Mouse (Mus musculus) heart, postnatal 4 days (tissue): ENCODE data around the gene F11r. TPM values are rescaled to one million over a fixed set of nuclear protein-coding genes. Genes with fewer than 3 reads are reported as not detected.
"Not testable (repeated sequence)": the region's sequence is repeated elsewhere in the genome, so short reads cannot be mapped to it uniquely, and the experiment has no call there.

Experiments
- DNase-seq: peaks from one replicate; pipeline ENCODE4 v3.0.0; 2021
- total RNA-seq, 2 experiments: library from RNA; stranded (reverse); gene quantifications; 2 replicates each; pipeline ENCODE4 v1.2.3; 2021

The F11r gene
- total RNA-seq, 2 experiments from 2014 or later: 57.1 to 58.1 TPM

DNA sequence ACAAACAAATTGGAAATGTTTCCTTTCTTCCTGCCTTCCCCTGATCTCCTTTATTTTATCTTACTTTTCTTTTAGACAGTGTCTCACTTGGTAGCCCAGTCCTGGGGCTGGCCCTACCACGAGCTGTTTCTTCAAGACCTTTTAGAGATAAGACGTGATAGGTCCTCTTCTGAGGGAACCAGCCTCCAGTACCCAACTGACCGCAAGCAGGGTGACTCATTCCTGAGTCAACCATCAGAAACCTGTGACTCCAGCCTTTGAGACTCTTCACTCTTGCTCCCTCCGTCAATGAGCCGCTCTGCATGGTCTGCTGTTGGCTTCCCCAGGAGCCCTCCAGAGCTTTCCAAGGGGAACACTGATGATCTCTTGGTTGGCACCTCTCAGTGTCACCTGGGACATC, 33.6 kb downstream of the F11r start:
- no peak for DNase-seq

DNA sequence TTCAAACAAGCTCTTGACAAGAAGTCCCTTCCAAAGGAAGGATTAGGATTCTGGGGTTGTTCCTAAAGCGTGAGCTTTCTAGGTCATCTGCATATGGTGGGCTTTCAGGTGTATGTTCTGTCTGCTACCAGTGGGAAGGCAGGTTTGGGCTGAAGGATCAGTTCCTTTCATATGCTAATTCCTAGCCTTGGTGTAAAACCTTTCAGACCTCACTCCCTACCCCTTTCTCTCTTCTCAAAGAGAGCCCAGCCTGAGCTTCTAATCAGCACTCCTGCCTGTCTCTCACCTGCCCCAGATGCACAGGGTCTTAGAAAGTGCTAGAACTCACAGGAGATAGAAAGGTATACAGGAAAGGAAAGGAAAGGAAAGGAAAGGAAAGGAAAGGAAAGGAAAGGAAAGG, 34.1 kb downstream of the F11r start:
- DNase-seq: no peak

DNA sequence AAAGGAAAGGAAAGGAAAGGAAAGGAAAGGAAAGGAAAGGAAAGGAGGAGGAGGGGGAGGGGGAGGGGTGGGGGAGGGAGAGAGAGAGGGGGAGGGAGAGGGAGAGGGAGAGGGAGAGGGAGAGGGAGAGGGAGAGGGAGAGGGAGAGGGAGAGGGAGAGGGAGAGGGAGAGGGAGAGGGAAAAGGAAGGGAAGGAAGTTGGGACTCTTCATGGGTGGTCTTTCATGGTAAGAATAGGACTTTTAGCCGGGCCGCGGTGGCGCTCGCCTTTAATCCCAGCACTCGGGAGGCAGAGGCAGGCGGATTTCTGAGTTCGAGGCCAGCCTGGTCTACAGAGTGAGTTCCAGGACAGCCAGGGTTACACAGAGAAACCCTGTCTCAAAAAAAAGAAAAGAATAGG, 34.6 kb downstream of the F11r start:
- DNase-seq: not testable (repeated sequence)

DNA sequence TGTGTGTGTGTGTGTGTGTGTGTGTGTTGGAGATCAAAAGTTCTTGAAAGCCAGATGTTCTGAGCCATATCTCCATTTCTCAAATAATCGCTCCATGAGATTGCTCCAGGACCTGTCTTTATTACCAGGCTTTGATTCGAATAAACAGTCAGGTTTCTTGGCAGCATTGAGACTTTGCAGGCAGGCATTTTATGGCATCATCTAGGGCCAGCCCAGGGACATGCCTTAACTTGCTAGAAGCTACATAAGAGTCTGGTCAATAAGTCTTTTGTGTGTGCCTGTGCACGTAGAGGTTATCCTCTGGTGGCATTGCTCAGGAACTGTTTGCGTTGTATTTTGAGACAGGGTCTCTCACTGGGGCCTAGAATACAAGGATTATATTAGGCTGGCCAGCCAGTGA, 36.2 kb downstream of the F11r start:
- DNase-seq: no peak

DNA sequence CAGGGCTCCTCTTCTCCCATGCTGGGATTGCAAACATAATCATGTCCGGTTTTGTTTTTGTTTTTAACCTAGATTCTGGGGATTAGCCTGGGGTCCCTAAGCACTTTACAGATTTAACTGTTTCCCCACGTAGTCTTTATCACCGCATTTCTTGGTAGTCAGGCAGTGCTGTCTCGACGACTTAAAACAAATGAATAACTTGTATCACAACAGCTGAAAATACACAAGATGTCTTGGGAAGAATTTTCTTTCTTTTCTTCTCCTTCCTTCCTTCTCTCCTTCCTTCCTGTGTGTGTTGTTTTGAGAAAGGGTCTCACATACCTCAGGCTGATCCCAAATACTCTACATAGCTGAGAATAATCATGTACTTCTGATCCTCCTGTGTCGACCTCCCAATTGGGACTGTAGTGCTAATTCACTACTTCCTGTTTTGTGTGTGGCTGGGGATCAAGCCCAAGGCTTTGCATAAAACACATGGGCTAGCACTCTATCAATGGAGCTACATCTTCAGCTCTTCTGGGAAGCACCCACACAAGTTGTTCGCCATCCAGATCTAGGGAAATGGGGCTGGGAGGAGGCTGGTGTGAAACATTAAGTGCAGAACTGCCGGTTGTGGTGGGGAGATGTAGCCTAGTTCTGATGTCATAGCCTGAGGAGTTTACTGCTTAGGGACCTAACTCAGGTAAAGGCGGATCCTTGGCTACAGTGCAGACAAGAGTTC, 36.7 kb downstream of the F11r start:
- DNase-seq: no peak

DNA sequence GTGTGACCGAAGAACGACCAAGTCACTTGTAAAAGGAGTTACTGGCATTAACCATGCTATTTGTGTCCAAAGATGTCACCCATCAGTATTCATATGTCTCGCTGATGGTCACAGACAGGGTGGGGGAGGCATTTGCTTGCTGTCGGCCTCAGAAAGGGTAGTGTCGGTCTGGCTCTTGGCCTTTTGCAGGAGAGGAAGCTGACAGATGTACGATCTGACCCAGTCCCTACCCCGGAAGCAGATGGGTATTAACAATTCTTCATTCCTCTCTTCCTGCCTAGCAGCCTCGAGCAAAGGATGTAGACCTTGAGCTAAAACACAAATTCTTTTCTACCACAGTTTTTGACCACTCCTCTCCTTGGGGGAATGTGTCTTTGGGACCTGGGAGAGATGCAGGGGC, 39.8 kb downstream of the F11r start:
- no peak for DNase-seq

DNA sequence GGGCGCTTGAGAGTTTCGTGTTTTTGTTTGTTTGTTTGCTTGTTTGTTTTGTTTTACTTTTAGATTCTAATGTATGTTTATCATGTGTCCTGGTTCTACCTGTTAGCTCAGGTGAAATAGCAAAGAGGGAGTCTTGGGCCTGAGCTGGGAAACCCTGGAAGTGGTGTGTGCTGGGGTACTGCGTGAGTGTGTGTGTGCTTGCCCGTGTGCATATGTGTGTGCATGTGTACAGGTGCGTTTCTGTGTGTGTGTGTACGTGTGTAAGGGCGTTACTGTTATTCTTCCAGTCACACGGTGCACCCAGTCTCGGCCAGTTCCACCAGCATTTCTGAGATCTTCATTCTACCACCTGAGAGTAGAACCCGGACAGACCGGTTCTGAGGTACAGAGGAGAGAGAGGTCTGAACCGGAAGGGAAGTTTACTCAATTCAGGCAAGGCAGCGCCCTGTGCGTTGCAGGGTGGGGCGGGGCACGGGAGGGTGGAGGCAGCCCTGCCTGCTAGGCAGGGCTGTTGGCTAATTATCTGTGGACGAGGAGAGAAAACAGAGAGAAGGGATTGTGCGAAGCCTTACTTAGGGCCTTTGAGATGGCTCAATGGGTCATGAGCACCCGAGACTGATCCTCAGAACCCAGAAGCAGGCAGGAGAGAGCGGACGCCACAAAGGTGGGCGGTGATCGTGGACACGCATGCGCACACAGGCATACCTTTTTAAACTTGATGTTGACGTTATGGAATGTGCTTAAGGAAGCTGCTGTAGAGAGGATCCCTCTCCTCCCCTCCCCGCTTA, 40.6 kb downstream of the F11r start:
- peak; percentile 23 for DNase-seq

DNA sequence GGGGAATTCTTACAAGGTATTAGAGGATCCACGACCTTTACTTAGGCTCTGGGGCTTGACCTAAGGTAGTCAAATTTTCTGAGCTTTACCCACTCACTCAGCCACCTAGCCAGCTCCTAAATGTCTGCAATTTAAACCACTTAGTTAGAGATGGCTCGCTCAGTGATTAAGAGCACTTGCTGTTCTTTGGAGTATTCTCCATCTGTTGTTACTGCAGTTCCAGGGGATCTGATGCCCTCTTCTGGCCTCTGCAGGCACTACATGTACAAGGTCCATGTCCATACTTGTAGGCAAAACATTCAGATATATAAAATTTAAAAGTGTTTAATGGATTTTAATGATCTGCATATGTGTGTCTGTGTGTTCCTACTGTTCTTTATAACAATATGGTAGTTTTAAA, 41.6 kb downstream of the F11r start:
- DNase-seq: peak; percentile 81

DNA sequence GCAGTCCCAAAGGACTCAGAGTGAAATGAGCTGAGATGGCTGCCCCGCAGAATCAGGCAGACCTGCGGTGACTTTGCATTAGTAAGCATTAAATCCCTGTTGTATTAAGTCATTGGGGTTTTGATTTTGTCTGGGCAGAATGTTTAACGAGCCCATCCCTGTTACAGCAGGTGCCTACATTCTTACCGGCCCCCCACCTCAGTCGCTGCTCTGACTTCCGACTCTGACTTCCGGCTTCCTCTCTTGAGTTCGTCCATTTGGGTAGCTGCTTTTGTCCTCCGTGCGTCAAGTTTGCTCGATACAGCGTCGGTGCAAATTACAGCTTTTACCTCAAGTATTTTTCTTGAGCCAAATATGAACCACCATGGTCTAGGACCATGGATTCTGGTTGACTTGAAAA, 56.9 kb downstream of the F11r start:
- no peak for DNase-seq

DNA sequence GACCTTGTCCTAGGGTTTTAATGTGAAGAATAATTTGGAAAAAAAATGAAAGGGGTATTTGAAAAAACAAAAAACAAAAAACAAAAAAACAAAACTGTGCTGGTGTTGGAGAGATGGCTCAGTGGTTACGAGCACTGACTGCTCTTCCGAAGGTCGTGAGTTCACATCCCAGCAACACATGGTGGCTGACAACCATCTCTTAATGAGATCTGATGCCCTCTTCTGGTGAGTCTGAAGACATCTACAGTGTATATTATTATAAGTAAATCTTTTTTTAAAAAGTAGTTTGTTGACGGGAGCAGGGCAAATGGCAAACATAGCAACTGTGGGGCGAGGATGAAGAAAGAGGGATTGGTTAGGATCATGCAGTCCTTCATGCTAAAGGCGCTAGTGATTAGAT, 58.0 kb downstream of the F11r start:
- DNase-seq: no peak

DNA sequence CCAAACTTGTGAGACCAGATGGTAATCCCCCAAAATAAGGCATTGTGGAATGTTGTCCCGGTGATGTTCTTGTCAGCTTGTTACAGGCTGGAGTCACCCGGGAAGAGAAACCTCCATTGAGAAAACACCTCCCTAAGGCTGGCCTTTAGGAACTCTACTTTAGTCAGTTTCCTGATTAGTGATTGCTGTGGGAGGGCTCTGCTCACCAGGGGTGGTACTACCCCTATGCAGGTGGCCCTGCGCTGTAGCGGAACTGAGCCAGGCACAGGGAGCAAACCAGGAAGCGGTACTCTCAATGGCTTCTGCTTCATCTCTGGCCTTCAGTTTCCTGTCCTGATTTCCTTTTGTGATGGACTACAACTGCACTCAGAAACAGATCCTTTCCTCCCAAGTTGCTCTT, 62.5 kb downstream of the F11r start:
- DNase-seq: no peak

DNA sequence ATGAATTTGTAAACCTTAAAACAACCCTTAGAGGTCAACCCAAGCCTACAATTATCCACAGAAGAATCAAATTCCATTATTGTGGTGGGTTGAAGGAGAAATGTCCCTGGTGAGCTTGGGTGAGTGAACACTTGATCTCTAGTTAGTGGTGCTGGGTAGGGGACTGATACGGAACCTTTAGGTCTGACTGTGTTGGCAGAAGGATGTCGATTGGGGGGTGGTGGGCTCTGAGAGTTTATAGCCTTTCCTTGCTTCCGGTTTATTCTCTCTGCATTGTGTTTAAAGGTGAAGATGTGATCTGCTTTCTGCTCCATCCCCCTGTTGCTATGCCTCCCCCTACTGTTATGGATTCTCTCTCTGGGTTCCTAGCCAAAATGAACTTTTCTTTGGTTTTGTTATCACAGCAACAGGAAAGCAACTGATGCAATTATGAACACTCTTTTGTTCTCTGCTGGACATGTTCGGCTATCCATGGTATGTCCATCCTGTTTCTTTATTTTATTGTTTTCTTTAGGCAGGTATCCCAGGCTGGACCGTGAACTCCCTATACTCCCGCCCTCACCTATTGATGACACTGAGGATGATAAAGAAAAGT, 63.8 kb downstream of the F11r start:
- no peak for DNase-seq

DNA sequence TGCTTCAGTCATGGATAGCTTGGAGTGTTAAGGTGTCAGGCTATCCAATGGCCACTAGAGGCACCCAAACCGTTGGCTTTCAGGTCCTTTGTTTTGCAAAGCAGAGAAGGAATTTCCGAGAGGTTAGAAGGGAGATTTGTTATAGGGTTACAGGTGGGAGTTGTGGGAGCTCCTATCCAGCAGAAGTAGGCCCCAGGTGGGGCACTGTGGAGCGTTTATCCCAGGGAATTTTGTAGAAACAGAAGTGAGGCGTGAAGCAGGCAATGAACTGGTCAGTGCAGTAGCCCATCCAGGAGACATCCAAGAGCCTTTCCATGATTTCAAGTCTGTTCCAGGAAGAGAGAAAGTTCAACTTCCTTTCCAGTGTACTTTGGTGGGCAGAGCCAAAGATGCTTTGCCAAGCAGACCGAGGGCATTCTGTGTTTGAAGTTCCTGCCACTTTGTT, 64.3 kb downstream of the F11r start:
- peak; percentile 31 for DNase-seq

DNA sequence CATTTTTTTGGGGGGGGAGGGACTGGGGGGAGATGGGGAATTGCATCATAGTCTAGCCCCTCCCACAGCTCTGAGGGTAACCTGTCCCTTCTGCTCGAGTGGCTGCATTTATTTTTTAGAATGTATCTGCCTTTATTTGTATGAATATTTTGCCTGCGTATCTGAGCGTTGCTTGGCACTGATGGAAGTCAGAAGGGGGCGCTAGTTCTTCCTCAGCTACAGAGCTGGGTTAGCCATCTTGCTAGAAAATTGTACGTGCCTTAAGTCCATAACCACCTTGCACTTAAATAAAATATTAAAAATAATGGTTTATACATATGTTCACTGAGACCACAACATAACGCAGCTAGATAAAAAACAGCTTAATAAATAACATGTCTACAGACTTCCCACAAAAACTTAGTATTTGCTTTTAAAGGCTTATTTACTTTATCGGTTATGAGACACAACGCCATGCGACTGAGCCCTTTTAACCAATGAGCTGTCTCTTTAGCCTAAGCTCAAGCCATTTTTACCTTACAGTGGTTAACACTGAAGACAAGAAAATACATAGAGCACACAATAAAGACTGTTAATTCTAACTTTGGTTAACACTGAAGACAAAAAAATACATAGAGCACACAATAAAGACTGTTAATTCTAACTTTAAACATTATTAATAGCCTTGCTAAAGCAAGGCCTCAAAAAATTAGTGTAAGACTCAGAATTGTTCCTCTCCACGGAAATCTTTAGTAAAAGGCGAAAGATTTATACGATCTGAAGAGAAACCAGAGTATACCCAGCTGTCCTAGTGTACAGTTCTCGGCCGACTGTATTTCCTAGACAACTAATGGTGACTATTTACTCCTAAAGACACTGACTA, 65.3 kb downstream of the F11r start:
- DNase-seq: peak; percentile 68

DNA sequence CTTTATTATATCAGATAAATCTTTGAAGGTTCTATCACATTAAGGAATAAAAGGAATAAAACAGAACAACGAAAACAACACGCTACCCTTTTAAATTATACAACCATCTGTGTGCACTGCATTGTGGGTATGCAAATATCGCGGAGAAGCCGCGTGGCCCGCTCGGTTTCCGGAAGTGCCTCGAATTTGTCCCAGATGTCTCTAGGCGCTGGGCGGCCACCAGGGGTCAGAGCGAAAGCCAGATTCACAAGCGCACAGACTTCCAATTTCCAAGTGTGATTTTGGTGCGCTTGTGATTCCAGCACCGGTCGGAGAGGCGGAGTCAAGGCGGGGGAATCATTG, 65.9 kb downstream of the F11r start, which contains the start of gene Alyref2:
TSS of gene Alyref2 (plus strand) at position 229 of the 342 bp plus-strand sequence.
- DNase-seq: peak; percentile 96

DNA sequence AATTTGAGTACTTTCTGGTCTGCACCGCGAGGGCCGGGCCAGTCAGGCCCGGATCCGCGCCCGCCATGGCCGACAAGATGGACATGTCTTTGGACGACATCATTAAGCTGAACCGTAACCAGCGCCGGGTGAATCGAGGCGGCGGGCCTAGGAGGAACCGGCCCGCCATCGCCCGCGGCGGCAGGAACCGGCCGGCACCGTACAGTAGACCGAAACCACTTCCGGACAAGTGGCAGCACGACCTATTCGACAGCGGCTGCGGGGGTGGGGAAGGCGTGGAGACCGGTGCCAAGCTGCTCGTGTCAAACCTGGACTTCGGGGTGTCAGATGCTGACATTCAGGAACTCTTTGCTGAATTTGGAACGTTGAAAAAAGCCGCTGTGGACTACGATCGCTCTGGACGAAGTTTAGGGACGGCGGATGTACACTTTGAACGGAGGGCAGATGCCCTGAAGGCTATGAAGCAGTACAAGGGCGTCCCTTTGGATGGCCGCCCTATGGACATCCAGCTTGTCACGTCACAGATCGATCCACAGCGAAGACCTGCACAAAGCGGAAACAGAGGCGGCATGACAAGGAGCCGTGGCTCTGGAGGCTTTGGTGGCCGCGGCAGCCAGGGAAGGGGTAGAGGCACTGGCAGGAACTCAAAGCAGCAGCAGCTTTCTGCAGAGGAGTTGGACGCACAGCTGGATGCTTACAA, 66.4 kb downstream of the F11r start:
- DNase-seq: peak; percentile 62

DNA sequence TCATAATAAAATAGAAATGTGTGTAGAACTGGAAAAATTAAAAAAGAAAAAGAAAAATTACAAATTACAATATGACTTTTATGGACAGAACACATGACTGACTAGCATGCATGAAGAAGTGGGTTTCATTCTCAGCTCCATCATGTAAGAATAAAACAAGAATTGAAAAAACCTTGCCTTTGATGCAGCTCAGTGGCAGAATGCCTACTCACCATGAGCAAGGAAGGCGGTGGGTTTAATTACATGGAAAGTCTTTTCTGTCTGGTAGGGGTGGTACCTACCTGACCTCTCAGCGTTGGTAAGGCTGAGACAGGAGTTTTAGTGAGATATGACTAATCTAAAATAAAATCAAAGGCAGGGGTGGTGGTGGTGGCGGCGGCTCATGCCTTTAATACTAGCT, 67.3 kb downstream of the F11r start:
- DNase-seq: no peak

DNA sequence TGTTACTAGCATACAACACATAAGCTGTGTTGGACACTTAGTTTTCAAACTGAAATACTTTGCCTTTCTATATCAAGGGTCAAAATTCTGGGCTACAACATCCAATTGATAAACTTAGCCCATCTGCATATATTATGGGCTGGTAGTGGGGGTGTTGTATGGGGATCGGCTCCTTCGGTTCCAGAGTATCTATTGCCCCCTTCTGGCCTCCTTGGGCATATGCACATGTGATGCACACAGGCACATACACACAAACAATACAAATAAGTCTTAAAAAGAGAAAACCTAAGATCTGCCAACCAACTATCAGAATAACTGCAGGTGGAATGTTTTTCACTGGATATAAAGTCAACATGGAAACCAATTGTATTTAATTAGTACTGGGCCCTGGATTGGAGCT, 75.9 kb downstream of the F11r start:
- no peak for DNase-seq

DNA sequence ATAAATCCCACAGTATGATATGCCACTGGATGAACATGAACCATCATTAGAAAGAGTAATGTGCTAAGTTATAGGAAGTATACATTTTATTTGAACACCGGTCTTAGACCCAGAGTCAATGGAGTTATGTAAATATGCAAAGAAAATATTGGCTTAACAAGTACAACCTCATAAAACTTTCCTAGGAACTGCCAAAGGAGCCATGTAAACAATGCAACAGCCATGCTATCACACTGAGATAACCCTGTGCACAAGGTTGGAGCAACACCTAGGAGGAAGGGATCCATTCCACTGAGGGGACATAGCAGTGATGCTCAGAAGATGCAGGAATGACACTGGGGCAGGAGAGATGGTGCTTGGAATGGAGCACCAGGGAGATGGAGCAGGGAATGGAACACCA, 76.4 kb downstream of the F11r start:
- no peak for DNase-seq
